Mouse (Mus musculus) stomach, postnatal 0 days (tissue): ENCODE data around the gene Klhl35. TPM values are rescaled to one million over a fixed set of nuclear protein-coding genes. Genes with fewer than 3 reads are reported as not detected.

ENCODE experiments used
- ATAC-seq: fragments of 200-750 bp; cut with Nextera tagmentation; 2 replicates; pipeline ENCODE4 v1.8.0; 2017; ENCODE audit not compliant: low FRiP score, low TSS enrichment
- DNase-seq: peaks from one replicate; pipeline ENCODE4 v3.0.0-alpha.2; 2016; ENCODE audit warnings: low spot score
- H3K27ac ChIP-seq: fragments of 300-500 bp; sonication (generic); replicated peaks from 2 replicates; pipeline ENCODE4 v1.5.1; 2014; ENCODE audit warnings: mild to moderate bottlenecking, control low read depth
- H3K27me3 ChIP-seq: fragments of 300-500 bp; sonication (generic); 2 replicates; pipeline ENCODE4 v1.6.1; 2014; ENCODE audit warnings: low read length; ENCODE audit not compliant: control insufficient read depth, insufficient read depth
- H3K36me3 ChIP-seq: fragments of 300-500 bp; sonication (generic); 2 replicates; pipeline ENCODE4 v1.6.1; 2014; ENCODE audit warnings: low read length, mixed read lengths; ENCODE audit not compliant: control insufficient read depth, insufficient read depth
- H3K4me1 ChIP-seq: fragments of 300-500 bp; sonication (generic); replicated peaks from 2 replicates; pipeline ENCODE4 v1.6.1; 2014; ENCODE audit warnings: antibody characterized with exemption; ENCODE audit not compliant: control insufficient read depth, insufficient read depth
- H3K4me2 ChIP-seq: fragments of 300-500 bp; sonication (generic); replicated peaks from 2 replicates; pipeline ENCODE4 v1.6.1; 2014; ENCODE audit warnings: low read depth, mild to moderate bottlenecking, control low read depth, moderate library complexity
- H3K4me3 ChIP-seq: fragments of 300-500 bp; sonication (generic); 2 replicates; pipeline ENCODE4 v1.5.1; 2014; ENCODE audit warnings: low read depth, low read length, control low read depth
- H3K9ac ChIP-seq: fragments of 300-500 bp; sonication (generic); 2 replicates; pipeline ENCODE4 v1.6.1; 2014; ENCODE audit warnings: mild to moderate bottlenecking, low read length, control low read depth, mixed read lengths
- H3K9me3 ChIP-seq: fragments of 300-500 bp; sonication (generic); 2 replicates; pipeline ENCODE4 v1.6.1; 2016; ENCODE audit warnings: low read length; ENCODE audit not compliant: control insufficient read depth
- CTCF ChIP-seq: IDR thresholded peaks from 2 replicates; pipeline ENCODE4 v1.5.1; 2016; ENCODE audit warnings: antibody characterized with exemption, low read depth, mild to moderate bottlenecking, moderate library complexity
- EP300 ChIP-seq: optimal IDR thresholded peaks from 2 replicates; pipeline ENCODE3; 2016; ENCODE audit warnings: antibody characterized with exemption
- WGBS: fragments of 180-500 bp; shearing (Covaris S2); extraction: QIAGEN DNeasy Blood & Tissue Kit; methylation state at CpG from one replicate; pipeline ENCODE4 v1.1.7; 2014; 5-methylcytosine and 5-hydroxymethylcytosine counted together
- polyA plus RNA-seq: library from polyadenylated mRNA; unstranded; fragments of >200 nt; fragmentation: Nextera tagmentation; extraction: Ambion mirVana; gene quantifications from 2 replicates; pipeline ENCODE4 v1.2.1, GENCODE M21; 2015

Gene Klhl35
- polyA plus RNA-seq, 1 experiment from 2014 or later: 0.97 TPM

DNA sequence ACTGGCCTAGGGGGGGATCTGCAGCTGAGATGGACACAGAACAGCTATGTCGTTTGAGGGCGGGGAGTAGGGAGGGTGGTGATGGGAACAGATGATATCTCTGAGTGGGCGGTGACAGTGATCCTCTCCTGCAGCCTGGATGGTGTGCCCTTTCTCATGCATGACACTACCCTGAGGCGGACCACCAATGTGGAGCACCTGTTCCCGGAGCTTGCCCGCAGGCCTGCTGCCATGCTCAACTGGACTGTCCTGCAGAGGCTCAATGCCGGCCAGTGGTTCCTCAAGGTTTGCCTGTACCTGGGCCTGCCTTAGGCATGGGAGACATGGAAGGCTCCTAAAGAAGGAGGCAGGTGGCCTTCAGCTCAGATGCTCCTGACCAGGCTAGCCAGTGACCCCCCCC is 12.9 kb upstream of the Klhl35 start:
- Histone ChIP-seq H3K4me1 (no peaks in the 10 kb centered on the region), H3K27ac (no peak overlapping the region), H3K27me3 (no peaks in the 10 kb centered on the region), H3K9ac (no peak overlapping the region), H3K4me3 (no peak overlapping the region), H3K4me2 (no peak overlapping the region), H3K36me3 (no peaks in the 10 kb centered on the region), H3K9me3 (no peaks in the 10 kb centered on the region)
- 85% methylated on average over 7 of the region's 7 CpGs for WGBS
- no peak for DNase-seq
- no peak for TF ChIP-seq EP300
- no peak for TF ChIP-seq CTCF
- no peak for ATAC-seq

- Histone ChIP-seq H3K4me1 (no peaks in the 10 kb centered on the region), H3K27ac (no peak overlapping the region), H3K36me3 (no peaks in the 10 kb centered on the region), H3K9ac (no peak overlapping the region), H3K4me2 (no peak overlapping the region), H3K9me3 (no peaks in the 10 kb centered on the region), H3K27me3 (no peaks in the 10 kb centered on the region), H3K4me3 (no peak overlapping the region)
- 75% methylated on average over 4 of the region's 4 CpGs for WGBS
- no peak for TF ChIP-seq CTCF
- TF ChIP-seq EP300: no peak
- ATAC-seq (no peak), DNase-seq (no peak)
Measured at GRCm38 (mm10) chr7:99454044-99454443, 11.8 kb upstream of the Klhl35 start.

- no peak for TF ChIP-seq EP300
- TF ChIP-seq CTCF: no peak
- Histone ChIP-seq H3K4me1 (no peaks in the 10 kb centered on the region), H3K4me2 (no peak overlapping the region), H3K4me3 (no peak overlapping the region), H3K9me3 (no peaks in the 10 kb centered on the region), H3K27me3 (no peaks in the 10 kb centered on the region), H3K9ac (no peak overlapping the region), H3K27ac (no peak overlapping the region), H3K36me3 (peaks cover 3% of the 10 kb centered on the region; the same call in 1 of the 2 replicates)
- no peak for ATAC-seq
- WGBS: 80% methylated on average over 8 of the region's 8 CpGs
- no peak for DNase-seq
Measured at GRCm38 (mm10) chr7:99458849-99459248, 7.0 kb upstream of the Klhl35 start.

DNA sequence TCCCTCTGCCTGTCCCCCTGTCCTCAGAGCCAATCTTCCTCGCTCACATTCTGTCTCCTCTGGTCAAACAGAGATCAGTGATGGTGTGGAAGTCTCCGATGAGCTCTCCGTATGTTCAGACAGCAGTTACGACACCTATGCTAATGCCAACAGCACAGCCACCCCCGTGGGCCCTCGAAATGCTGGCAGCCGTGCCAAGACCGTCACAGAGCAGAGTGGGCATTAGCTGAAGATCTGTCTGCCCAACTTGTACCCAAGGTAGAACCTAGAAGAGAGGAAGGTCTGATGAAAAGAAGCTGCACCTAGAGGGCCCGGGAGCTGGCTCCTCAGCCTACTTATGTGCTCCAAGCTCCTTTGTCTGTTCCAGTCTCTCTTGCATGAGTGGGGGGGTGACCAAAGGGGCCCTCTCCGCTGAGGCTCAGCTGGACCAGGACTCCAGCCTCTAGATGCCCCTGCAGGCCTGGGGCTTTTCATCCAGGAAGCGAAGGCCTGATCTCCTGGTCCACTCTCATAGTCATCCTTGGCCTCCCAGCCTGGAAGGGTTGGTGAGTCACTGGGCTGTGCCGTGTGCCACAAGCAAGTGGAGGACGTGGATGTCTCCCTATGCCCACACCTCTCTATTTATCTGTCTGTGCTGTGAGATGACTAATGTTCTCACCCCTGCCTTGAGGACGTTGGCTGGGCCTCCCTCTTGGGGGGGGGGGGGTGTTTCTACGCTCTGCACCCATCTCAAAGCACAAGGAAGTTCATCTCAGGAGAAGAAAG is 5.7 kb upstream of the Klhl35 start:
- Histone ChIP-seq H3K9ac (no peak overlapping the region), H3K4me3 (no peak overlapping the region), H3K27ac (no peak overlapping the region), H3K4me2 (no peak overlapping the region), H3K27me3 (no peaks in the 10 kb centered on the region), H3K4me1 (no peaks in the 10 kb centered on the region), H3K36me3 (peaks cover 3% of the 10 kb centered on the region; the same call in 1 of the 2 replicates), H3K9me3 (no peaks in the 10 kb centered on the region)
- TF ChIP-seq CTCF: no peak
- no peak for TF ChIP-seq EP300
- WGBS: 80% methylated on average over 15 of the region's 15 CpGs
- ATAC-seq: no peak; the same call in 1 of the 2 replicates
- no peak for DNase-seq

DNA sequence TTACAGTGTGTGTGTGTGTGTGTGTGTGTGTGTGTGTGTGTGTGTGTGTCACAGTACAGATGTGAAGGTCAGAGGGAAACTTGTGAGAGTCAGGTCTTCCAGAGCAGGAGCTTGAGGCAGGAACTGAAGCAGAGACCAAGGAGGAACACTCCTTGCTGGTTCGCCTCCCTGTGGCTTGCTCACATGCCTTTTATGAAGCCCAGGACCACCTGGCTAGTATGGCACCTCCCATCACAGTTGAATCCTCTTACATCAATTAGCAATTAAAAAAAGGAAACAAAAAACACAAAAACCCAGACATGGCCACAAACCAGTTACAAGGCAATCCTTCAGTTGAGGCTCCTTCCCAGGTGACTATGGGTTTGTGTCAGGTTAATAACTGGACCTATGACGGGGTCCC is 2.7 kb upstream of the Klhl35 start:
- Histone ChIP-seq H3K9me3 (no peaks in the 10 kb centered on the region), H3K4me2 (no peak overlapping the region), H3K4me1 (peaks cover 2% of the 10 kb centered on the region; the same call in 1 of the 2 replicates), H3K27me3 (no peaks in the 10 kb centered on the region), H3K27ac (no peak overlapping the region), H3K36me3 (peaks cover 3% of the 10 kb centered on the region; the same call in 1 of the 2 replicates), H3K9ac (no peak overlapping the region), H3K4me3 (no peak overlapping the region)
- no peak for TF ChIP-seq CTCF
- no peak for TF ChIP-seq EP300
- no peak for ATAC-seq
- 96% methylated on average over 2 of the region's 2 CpGs for WGBS
- no peak for DNase-seq

GRCm38 (mm10) chr7:99467916-99468282 is 2.1 kb downstream of the Klhl35 start:
- ATAC-seq: 0 out of 2 replicates have a peak, but pooled peaks have one; percentile 2
- TF ChIP-seq CTCF (no peak), EP300 (no peak)
- Histone ChIP-seq H3K4me1 (peaks cover 2% of the 10 kb centered on the region; the same call in 1 of the 2 replicates), H3K4me3 (peak overlapping the region; percentile 49), H3K27ac (peak overlapping the region; percentile 94), H3K9ac (peak overlapping the region; percentile 76), H3K4me2 (peak overlapping the region; percentile 76), H3K27me3 (no peaks in the 10 kb centered on the region), H3K36me3 (peaks cover 2% of the 10 kb centered on the region; the same call in 1 of the 2 replicates), H3K9me3 (no peaks in the 10 kb centered on the region)
- WGBS: 20% methylated on average over 11 of the region's 11 CpGs
- no peak for DNase-seq
